Mouse (Mus musculus): ENCODE measurements around the gene C2cd6. TPM values are rescaled to one million over a fixed set of nuclear protein-coding genes. Genes with fewer than 3 reads are reported as not detected.

C2cd6 gene
- not detected in 2 replicates for polyA plus RNA-seq (2012; rRNA removed)

- Histone ChIP-seq H3K36me3 (ENCODE audit: control insufficient read depth, insufficient read depth, low read length) (no peaks in the 10 kb centered on the region), H3K27ac (ENCODE audit: insufficient read depth, low read length) (no peak within 1 kb of the TSS), H3K4me3 (ENCODE audit: extremely low read depth, insufficient read depth, insufficient read length) (no peak within 1 kb of the TSS), H3K4me1 (ENCODE audit: control insufficient read depth, insufficient read depth, insufficient read length) (no peaks in the 10 kb centered on the region), H3K27me3 (ENCODE audit: control insufficient read depth, insufficient read depth, low read length) (no peaks in the 10 kb centered on the region)
- WGBS, result 92% methylated on average over 19 of the region's 19 CpGs
- no peak for DNase-seq (ENCODE audit: low read depth in 1 of 2, low spot score in 2 of 2)
- TF ChIP-seq POLR2A (IDR thresholded peaks at IDR 0.05; ENCODE audit: low read depth, low read length) (no peak), CTCF (IDR thresholded peaks at IDR 0.05; ENCODE audit: extremely low read depth, insufficient read depth, insufficient read length, insufficient replicate concordance) (no peak)
Observed at GRCm38 (mm10) chr1:59094705-59095104, at the start of gene C2cd6. Gene C2cd6 (minus strand): TSS chr1:59094900.

GRCm38 (mm10) chr1:59142809-59143208 is 48.1 kb upstream of the C2cd6 start:
- H3K4me1 ChIP-seq (ENCODE audit: control insufficient read depth, insufficient read depth, insufficient read length), result no peaks in the 10 kb centered on the region
- no peak overlapping the region for H3K4me3 ChIP-seq (ENCODE audit: extremely low read depth, insufficient read depth, insufficient read length)
- H3K36me3 ChIP-seq (ENCODE audit: control insufficient read depth, insufficient read depth, low read length), result no peaks in the 10 kb centered on the region
- DNase-seq (ENCODE audit: low read depth in 1 of 2, low spot score in 2 of 2), result peak; percentile 41 to 68
- TF ChIP-seq POLR2A (IDR thresholded peaks at IDR 0.05; ENCODE audit: low read depth, low read length) (no peak), CTCF (IDR thresholded peaks at IDR 0.05; ENCODE audit: extremely low read depth, insufficient read depth, insufficient read length, insufficient replicate concordance) (peak; percentile 28; the same call in 1 of the 2 replicates)
- no peak overlapping the region for H3K27ac ChIP-seq (ENCODE audit: insufficient read depth, low read length)
- no peaks in the 10 kb centered on the region for H3K27me3 ChIP-seq (ENCODE audit: control insufficient read depth, insufficient read depth, low read length)

GRCm38 (mm10) chr1:59134419-59134818 is 39.7 kb upstream of the C2cd6 start:
- no peak overlapping the region for H3K4me3 ChIP-seq (ENCODE audit: extremely low read depth, insufficient read depth, insufficient read length)
- H3K27ac ChIP-seq (ENCODE audit: insufficient read depth, low read length), result no peak overlapping the region
- no peaks in the 10 kb centered on the region for H3K4me1 ChIP-seq (ENCODE audit: control insufficient read depth, insufficient read depth, insufficient read length)
- H3K27me3 ChIP-seq (ENCODE audit: control insufficient read depth, insufficient read depth, low read length), result no peaks in the 10 kb centered on the region
- WGBS, result 77% methylated on average over 5 of the region's 5 CpGs
- no peak for TF ChIP-seq POLR2A (IDR thresholded peaks at IDR 0.05; ENCODE audit: low read depth, low read length)
- no peak for DNase-seq (ENCODE audit: low read depth in 1 of 2, low spot score in 2 of 2)
- H3K36me3 ChIP-seq (ENCODE audit: control insufficient read depth, insufficient read depth, low read length), result no peaks in the 10 kb centered on the region

DNA sequence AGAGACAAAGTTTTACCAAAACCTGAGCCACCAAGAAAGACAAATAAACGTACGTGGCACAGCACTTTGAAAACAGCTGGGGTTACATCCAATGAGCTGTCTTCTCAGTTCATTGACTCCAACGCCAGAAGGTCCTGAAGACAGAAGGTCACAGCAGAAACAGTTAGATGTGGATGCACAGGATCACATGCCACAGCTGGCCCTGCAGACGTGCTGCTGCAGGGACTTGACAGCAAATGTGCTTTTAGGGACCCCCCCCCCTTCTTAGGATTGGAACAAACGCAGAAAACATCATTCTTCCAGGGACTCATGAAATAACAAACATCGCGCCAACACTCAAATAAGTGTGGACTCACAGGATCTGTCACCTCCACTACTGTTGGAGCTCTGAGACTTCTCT is 34.2 kb upstream of the C2cd6 start:
- Histone ChIP-seq H3K36me3 (ENCODE audit: control insufficient read depth, insufficient read depth, low read length) (no peaks in the 10 kb centered on the region), H3K4me3 (ENCODE audit: extremely low read depth, insufficient read depth, insufficient read length) (no peak overlapping the region), H3K27ac (ENCODE audit: insufficient read depth, low read length) (no peak overlapping the region), H3K4me1 (ENCODE audit: control insufficient read depth, insufficient read depth, insufficient read length) (no peaks in the 10 kb centered on the region), H3K27me3 (ENCODE audit: control insufficient read depth, insufficient read depth, low read length) (no peaks in the 10 kb centered on the region)
- TF ChIP-seq CTCF (IDR thresholded peaks at IDR 0.05; ENCODE audit: extremely low read depth, insufficient read depth, insufficient read length, insufficient replicate concordance), result no peak
- no peak for TF ChIP-seq POLR2A (IDR thresholded peaks at IDR 0.05; ENCODE audit: low read depth, low read length)
- 86% methylated on average over 7 of the region's 7 CpGs for WGBS
- no peak for DNase-seq (ENCODE audit: low read depth in 1 of 2, low spot score in 2 of 2)

DNA sequence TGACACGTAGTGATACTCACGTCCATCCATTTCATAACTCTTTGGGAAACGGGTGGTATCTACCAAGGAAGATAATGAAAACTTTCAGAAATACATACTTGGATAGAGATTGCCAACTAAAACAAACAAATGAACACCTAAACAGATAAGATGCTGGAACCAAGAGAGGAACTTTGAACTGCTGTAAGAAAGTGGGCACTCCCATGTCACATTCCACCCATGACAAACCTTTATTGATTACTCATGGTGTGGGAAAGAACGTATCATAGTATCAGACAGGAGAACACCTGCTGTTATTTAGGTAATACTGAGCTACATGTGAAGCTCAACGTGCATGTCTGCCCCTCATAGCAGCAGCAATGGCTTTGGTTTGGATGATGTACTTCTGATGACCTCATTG is 30.9 kb upstream of the C2cd6 start:
- H3K27me3 ChIP-seq (ENCODE audit: control insufficient read depth, insufficient read depth, low read length), result no peaks in the 10 kb centered on the region
- H3K4me1 ChIP-seq (ENCODE audit: control insufficient read depth, insufficient read depth, insufficient read length), result no peaks in the 10 kb centered on the region
- no peak for DNase-seq (ENCODE audit: low read depth in 1 of 2, low spot score in 2 of 2)
- H3K27ac ChIP-seq (ENCODE audit: insufficient read depth, low read length), result no peak overlapping the region
- no peaks in the 10 kb centered on the region for H3K36me3 ChIP-seq (ENCODE audit: control insufficient read depth, insufficient read depth, low read length)
- WGBS, result 78% methylated on average over 5 of the region's 5 CpGs
- TF ChIP-seq POLR2A (IDR thresholded peaks at IDR 0.05; ENCODE audit: low read depth, low read length) (no peak), CTCF (IDR thresholded peaks at IDR 0.05; ENCODE audit: extremely low read depth, insufficient read depth, insufficient read length, insufficient replicate concordance) (no peak)
- H3K4me3 ChIP-seq (ENCODE audit: extremely low read depth, insufficient read depth, insufficient read length), result no peak overlapping the region

DNA sequence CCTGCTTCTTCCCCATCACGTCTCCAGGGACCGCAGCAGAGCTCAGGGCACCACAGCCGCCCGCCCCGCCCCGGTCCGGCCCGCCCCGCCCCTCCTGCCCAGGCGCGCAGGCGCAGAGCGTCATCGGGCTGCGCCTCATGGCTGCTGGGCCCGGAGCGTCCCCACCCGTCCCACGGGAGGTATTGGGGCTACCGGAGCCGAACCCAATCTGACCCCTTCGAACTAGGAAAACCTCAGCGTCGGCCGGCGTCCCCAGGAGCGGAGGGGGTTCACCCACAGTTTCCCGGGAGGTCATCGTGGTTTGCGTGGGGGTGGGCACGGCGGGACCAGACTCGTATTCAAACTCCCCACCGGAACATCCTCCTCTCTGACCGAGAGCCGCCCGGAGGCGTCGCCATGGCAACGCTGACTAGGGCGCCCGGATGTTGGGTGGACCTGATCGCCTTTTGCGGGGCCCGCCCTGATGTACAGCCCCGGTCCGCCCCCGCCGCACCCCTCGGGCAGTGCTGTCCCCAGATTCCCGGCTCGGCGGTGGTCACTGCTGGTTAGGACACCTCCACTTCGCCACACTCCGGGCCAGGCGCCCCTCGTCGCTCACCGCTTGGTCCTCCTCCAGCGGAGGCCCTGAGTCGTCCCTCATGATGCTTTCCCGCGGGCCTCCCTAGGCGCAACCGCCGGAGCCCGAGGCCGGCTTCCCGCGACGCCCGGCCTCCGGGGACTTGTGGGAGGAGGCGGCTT is 25.2 kb upstream of the C2cd6 start, which contains the start of gene Tmem237:
Gene Tmem237, minus strand, starts transcription at position 689 of the 738 bp plus-strand sequence.
- under 1% methylated on average over 74 of the region's 74 CpGs for WGBS
- Histone ChIP-seq H3K27ac (ENCODE audit: insufficient read depth, low read length) (peak within 1 kb of the TSS; percentile 76), H3K27me3 (ENCODE audit: control insufficient read depth, insufficient read depth, low read length) (0 out of 2 replicates have a peak, but pooled peaks cover 2% of the 10 kb centered on the region), H3K4me1 (ENCODE audit: control insufficient read depth, insufficient read depth, insufficient read length) (peaks cover 4% of the 10 kb centered on the region), H3K4me3 (ENCODE audit: extremely low read depth, insufficient read depth, insufficient read length) (peak within 1 kb of the TSS; percentile 93), H3K36me3 (ENCODE audit: control insufficient read depth, insufficient read depth, low read length) (no peaks in the 10 kb centered on the region)
- TF ChIP-seq POLR2A (IDR thresholded peaks at IDR 0.05; ENCODE audit: low read depth, low read length) (no peak), CTCF (IDR thresholded peaks at IDR 0.05; ENCODE audit: extremely low read depth, insufficient read depth, insufficient read length, insufficient replicate concordance) (no peak)
- peak; percentile 74 to 86 for DNase-seq (ENCODE audit: low read depth in 1 of 2, low spot score in 2 of 2)

DNA sequence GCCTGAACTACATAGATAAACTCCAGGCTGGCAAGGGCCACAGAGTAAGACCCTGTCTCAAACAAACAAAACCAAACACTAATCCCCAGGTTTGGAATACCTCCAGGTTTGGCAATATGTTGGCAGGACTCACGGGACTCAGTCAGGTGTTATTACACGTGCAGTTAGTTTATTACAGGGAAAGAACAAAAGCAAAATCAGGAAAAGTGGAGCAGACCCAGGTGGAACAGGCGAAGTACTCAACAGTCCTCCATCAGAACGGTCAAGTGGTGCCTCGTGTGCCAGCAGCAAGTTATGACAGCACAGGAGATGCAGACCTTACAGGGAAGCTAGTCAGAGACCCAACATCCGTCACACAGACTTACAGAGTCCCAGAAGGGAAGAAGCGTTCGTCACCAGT is 15.8 kb upstream of the C2cd6 start:
- Histone ChIP-seq H3K4me3 (ENCODE audit: extremely low read depth, insufficient read depth, insufficient read length) (no peak overlapping the region), H3K4me1 (ENCODE audit: control insufficient read depth, insufficient read depth, insufficient read length) (no peaks in the 10 kb centered on the region), H3K27ac (ENCODE audit: insufficient read depth, low read length) (no peak overlapping the region), H3K36me3 (ENCODE audit: control insufficient read depth, insufficient read depth, low read length) (no peaks in the 10 kb centered on the region), H3K27me3 (ENCODE audit: control insufficient read depth, insufficient read depth, low read length) (no peaks in the 10 kb centered on the region)
- no peak for DNase-seq (ENCODE audit: low read depth in 1 of 2, low spot score in 2 of 2)
- TF ChIP-seq POLR2A (IDR thresholded peaks at IDR 0.05; ENCODE audit: low read depth, low read length) (no peak), CTCF (IDR thresholded peaks at IDR 0.05; ENCODE audit: extremely low read depth, insufficient read depth, insufficient read length, insufficient replicate concordance) (no peak)
- WGBS, result 86% methylated on average over 8 of the region's 8 CpGs

Data from spleen, adult 2 months (tissue).